Mouse (Mus musculus) MEL (cell line): ENCODE results near the gene Safb2. TPM values are rescaled to one million over a fixed set of nuclear protein-coding genes. Genes with fewer than 3 reads are reported as not detected.

Source experiments
- DNase-seq: peaks from one replicate; pipeline ENCODE4 v3.0.0; 2011; ENCODE audit warnings: low read depth, low spot score
- H3K27ac ChIP-seq: 2 replicates; pipeline ENCODE4 v1.5.1; 2012; ENCODE audit warnings: low read depth, mild to moderate bottlenecking, control low read depth, low read length, moderate library complexity; ENCODE audit not compliant: control insufficient read depth
- H3K27me3 ChIP-seq, 2 experiments: fragments of 150-350 bp in 1 of 2; sonication (generic) in 1 of 2; 2 replicates each; pipeline ENCODE4 v1.6.1; 2012; ENCODE audit warnings: low read length in 2 of 2, mild to moderate bottlenecking in 2 of 2, improper control_type of control experiment in 1 of 2, moderate library complexity in 1 of 2; ENCODE audit not compliant: insufficient read depth in 2 of 2, control insufficient read depth in 1 of 2
- H3K36me3 ChIP-seq, 2 experiments: 2 replicates each; pipeline ENCODE4 v1.6.1; 2012 to 2014; ENCODE audit warnings: low read length in 2 of 2, improper control_type of control experiment in 1 of 2, inconsistent platforms in 1 of 2, mild to moderate bottlenecking in 1 of 2; ENCODE audit not compliant: insufficient read depth in 2 of 2, control insufficient read depth in 1 of 2
- H3K4me1 ChIP-seq, 2 experiments: fragments of 150-350 bp in 1 of 2; sonication (generic) in 1 of 2; 2 replicates each; pipeline ENCODE4 v1.6.1; 2012; ENCODE audit warnings: low read length in 2 of 2, improper control_type of control experiment in 1 of 2, mild to moderate bottlenecking in 1 of 2; ENCODE audit not compliant: insufficient read depth in 2 of 2, control insufficient read depth in 1 of 2
- H3K4me3 ChIP-seq, 2 experiments: fragments of 150-350 bp in 1 of 2; sonication (generic) in 1 of 2; 2 replicates each; pipeline ENCODE4 v1.5.1; 2012; ENCODE audit warnings: low read depth in 2 of 2, low read length in 2 of 2, mild to moderate bottlenecking in 2 of 2, moderate library complexity in 2 of 2, control low read depth in 1 of 2, improper control_type of control experiment in 1 of 2; ENCODE audit not compliant: control insufficient read depth in 1 of 2, insufficient read depth in 1 of 2
- H3K79me2 ChIP-seq: 2 replicates; pipeline ENCODE4 v1.6.1; 2012; ENCODE audit warnings: mild to moderate bottlenecking, low read length, moderate library complexity; ENCODE audit not compliant: control insufficient read depth, poor library complexity, insufficient read depth
- H3K9ac ChIP-seq: 2 replicates; pipeline ENCODE4 v1.6.1; 2012; ENCODE audit warnings: low read depth, mild to moderate bottlenecking, control low read depth, low read length, moderate library complexity; ENCODE audit not compliant: control insufficient read depth, poor library complexity, severe bottlenecking
- H3K9me3 ChIP-seq: fragments of 150-350 bp; sonication (generic); replicated peaks from 2 replicates; pipeline ENCODE4 v1.6.1; 2012; ENCODE audit warnings: mild to moderate bottlenecking, low read length, improper control_type of control experiment, moderate library complexity; ENCODE audit not compliant: insufficient read depth
- BHLHE40 ChIP-seq: IDR thresholded peaks from 2 replicates; pipeline ENCODE4 v1.6.1; 2012; ENCODE audit warnings: low read depth, mild to moderate bottlenecking, inconsistent platforms, low read length, improper control_type of control experiment, borderline replicate concordance
- ELF1 ChIP-seq: IDR thresholded peaks from 2 replicates; pipeline ENCODE4 v1.6.1; 2014; ENCODE audit warnings: low read depth, mild to moderate bottlenecking, inconsistent platforms, low read length, improper control_type of control experiment, moderate library complexity
- ETS1 ChIP-seq: IDR thresholded peaks from 2 replicates; pipeline ENCODE4 v1.6.1; 2012; ENCODE audit warnings: low read depth, mild to moderate bottlenecking, inconsistent platforms, low read length, improper control_type of control experiment, moderate library complexity
- JUND ChIP-seq: IDR thresholded peaks from 2 replicates; pipeline ENCODE4 v1.6.1; 2011; ENCODE audit warnings: low read depth, mild to moderate bottlenecking, improper control_type of control experiment, low read length
- KAT2A ChIP-seq: conservative IDR thresholded peaks from 2 replicates; pipeline ENCODE4 v1.6.1; 2012; ENCODE audit warnings: low read depth, low read length, improper control_type of control experiment, inconsistent platforms
- MAX ChIP-seq: IDR thresholded peaks from 2 replicates; pipeline ENCODE4 v1.6.1; 2011; ENCODE audit warnings: low read length, improper control_type of control experiment
- MYB ChIP-seq: IDR thresholded peaks from 2 replicates; pipeline ENCODE4 v1.6.1; 2011; ENCODE audit warnings: mild to moderate bottlenecking, low read depth, low read length, improper control_type of control experiment
- MYC ChIP-seq: IDR thresholded peaks from 2 replicates; pipeline ENCODE4 v1.6.1; 2011; ENCODE audit warnings: low read depth, mild to moderate bottlenecking, low read length, improper control_type of control experiment, moderate library complexity
- NELFE ChIP-seq: IDR thresholded peaks from 2 replicates; pipeline ENCODE4 v1.6.1; 2011; ENCODE audit warnings: low read depth, low read length, improper control_type of control experiment
- NRF1 ChIP-seq: IDR thresholded peaks from 2 replicates; pipeline ENCODE4 v1.6.1; 2014; ENCODE audit warnings: low read depth, mild to moderate bottlenecking, inconsistent platforms, low read length, improper control_type of control experiment, moderate library complexity; ENCODE audit not compliant: poor library complexity, insufficient read depth, severe bottlenecking
- POLR2AphosphoS5 ChIP-seq: IDR thresholded peaks from 2 replicates; pipeline ENCODE4 v1.6.1; 2012; ENCODE audit warnings: low read depth, borderline replicate concordance, mild to moderate bottlenecking, inconsistent platforms, low read length, moderate library complexity, mixed read lengths
- SIN3A ChIP-seq: IDR thresholded peaks from 2 replicates; pipeline ENCODE4 v1.6.1; 2012; ENCODE audit warnings: low read length, improper control_type of control experiment, inconsistent platforms
- SMC3 ChIP-seq: IDR thresholded peaks from 2 replicates; pipeline ENCODE4 v1.6.1; 2011; ENCODE audit warnings: low read depth, low read length, improper control_type of control experiment
- USF2 ChIP-seq, 2 experiments: IDR thresholded peaks; 2 replicates each; pipeline ENCODE4 v1.6.1; 2011 to 2012; ENCODE audit warnings: improper control_type of control experiment in 2 of 2, low read length in 2 of 2, borderline replicate concordance in 1 of 2, inconsistent platforms in 1 of 2, low read depth in 1 of 2, mild to moderate bottlenecking in 1 of 2; ENCODE audit not compliant: insufficient read depth in 1 of 2
- ZC3H11A ChIP-seq: IDR thresholded peaks from 2 replicates; pipeline ENCODE4 v1.6.1; 2012; ENCODE audit warnings: low read depth, mild to moderate bottlenecking, inconsistent platforms, low read length, improper control_type of control experiment
- polyA plus RNA-seq, 2 experiments: library from polyadenylated mRNA; stranded (reverse) in 1 of 2; unstranded in 1 of 2; fragments of >175 nt in 1 of 2; fragments of >200 nt in 1 of 2; gene quantifications; 2 replicates each; pipeline versions ENCODE4 v1.2.1 to v1.2.4; 2012; ENCODE audit warnings: low replicate concordance in 2 of 2, low read depth in 1 of 2; ENCODE audit not compliant: insufficient read length in 2 of 2, insufficient read depth in 1 of 2, missing spikeins in 1 of 2
- total RNA-seq: library from RNA; depleted of rRNA; stranded (reverse); fragments of 300-350 nt; gene quantifications from 2 replicates; pipeline ENCODE4 v1.2.3, GENCODE M21; 2012

Safb2 gene
- total and polyA plus RNA-seq, 3 experiments = 61.6 to 741 (median 217) TPM

- H3K9ac ChIP-seq = no peak overlapping the region
- H3K27ac ChIP-seq = no peak overlapping the region
- DNase-seq = no peak
- H3K4me3 ChIP-seq = no peak overlapping the region
- H3K4me1 ChIP-seq = no peaks in the 10 kb centered on the region
- no peaks in the 10 kb centered on the region for H3K27me3 ChIP-seq
- TF ChIP-seq ZC3H11A (no peak), SIN3A (no peak), NRF1 (no peak), ETS1 (no peak), NELFE (no peak), MYC (no peak)
- no peaks in the 10 kb centered on the region for H3K9me3 ChIP-seq
- peaks cover 0 to 20% of the 10 kb centered on the region in 2 experiments; a peak in 2 of 4 replicates for H3K36me3 ChIP-seq
- H3K79me2 ChIP-seq = peaks cover 2% of the 10 kb centered on the region; the same call in 1 of the 2 replicates
These were observed 12.2 kb downstream of the Safb2 start for GRCm38 (mm10) chr17:56572154-56572553.

- H3K9me3 ChIP-seq = no peaks in the 10 kb centered on the region
- TF ChIP-seq MAX (no peak), ELF1 (no peak), KAT2A (no peak), SMC3 (no peak), BHLHE40 (no peak), ZC3H11A (no peak)
- TF ChIP-seq, all 39 proteins: peak for 0
- H3K36me3 ChIP-seq = peaks cover 0 to 20% of the 10 kb centered on the region in 2 experiments; a peak in 2 of 4 replicates
- H3K27me3 ChIP-seq = no peaks in the 10 kb centered on the region
- peaks cover 2% of the 10 kb centered on the region; the same call in 1 of the 2 replicates for H3K79me2 ChIP-seq
- no peak overlapping the region for H3K9ac ChIP-seq
- no peak overlapping the region for H3K4me3 ChIP-seq
- no peaks in the 10 kb centered on the region for H3K4me1 ChIP-seq
- no peak for DNase-seq
- no peak overlapping the region for H3K27ac ChIP-seq
These were observed 14.1 kb downstream of the Safb2 start for GRCm38 (mm10) chr17:56570287-56570686.

- Histone ChIP-seq H3K27ac (no peak overlapping the region), H3K36me3 (peaks cover 0 to 20% of the 10 kb centered on the region in 2 experiments; a peak in 2 of 4 replicates), H3K9ac (no peak overlapping the region), H3K4me3 (no peak overlapping the region), H3K9me3 (no peaks in the 10 kb centered on the region), H3K27me3 (no peaks in the 10 kb centered on the region), H3K4me1 (no peaks in the 10 kb centered on the region), H3K79me2 (no peaks in the 10 kb centered on the region)
- no peak for DNase-seq
- TF ChIP-seq BHLHE40 = no peak
- TF ChIP-seq ZC3H11A = no peak
- no peak for TF ChIP-seq POLR2AphosphoS5
- no peak for TF ChIP-seq MYB
- no peak for TF ChIP-seq KAT2A
- TF ChIP-seq JUND = no peak
- no peak for TF ChIP-seq NELFE
- no peak for TF ChIP-seq USF2 (IDR thresholded peaks at IDR 0.05; ENCODE audit: borderline replicate concordance in 1 of 2, insufficient read depth in 1 of 2, low read depth in 1 of 2, low read length in 2 of 2)
- no peak for TF ChIP-seq MAX
These were observed 17.0 kb downstream of the Safb2 start for GRCm38 (mm10) chr17:56567370-56567769.
